Mouse (Mus musculus) midbrain, embryonic 11.5 days (tissue): ENCODE measurements around the gene Ddr1. TPM values are rescaled to one million over a fixed set of nuclear protein-coding genes. Genes with fewer than 3 reads are reported as not detected.
A peak's percentile ranks its signal among the peaks of the same experiment; 100 is the strongest.

ENCODE experiments used
- ATAC-seq: fragments of 200-750 bp; cut with Nextera tagmentation; 2 replicates; pipeline ENCODE4 v1.8.0; 2017; ENCODE audit warnings: moderate TSS enrichment, moderate library complexity; ENCODE audit not compliant: low FRiP score
- DNase-seq: peaks from one replicate; pipeline ENCODE4 v3.0.0; 2015; ENCODE audit warnings: low spot score; ENCODE audit errors: missing footprints
- H3K27ac ChIP-seq: fragments of 300-500 bp; sonication (generic); 2 replicates; pipeline ENCODE4 v1.5.1; 2014; ENCODE audit warnings: low read depth, low read length
- H3K27me3 ChIP-seq: fragments of 300-500 bp; sonication (generic); 2 replicates; pipeline ENCODE4 v1.6.1; 2014; ENCODE audit warnings: mild to moderate bottlenecking, low read length, moderate library complexity, mixed read lengths; ENCODE audit not compliant: control insufficient read depth, insufficient read depth
- H3K36me3 ChIP-seq: fragments of 300-500 bp; sonication (generic); 2 replicates; pipeline ENCODE4 v1.6.1; 2014; ENCODE audit warnings: mild to moderate bottlenecking, low read length, moderate library complexity, mixed read lengths; ENCODE audit not compliant: control insufficient read depth, insufficient read depth
- H3K4me1 ChIP-seq: fragments of 300-500 bp; sonication (generic); 2 replicates; pipeline ENCODE4 v1.6.1; 2014; ENCODE audit warnings: low read length; ENCODE audit not compliant: control insufficient read depth, insufficient read depth
- H3K4me2 ChIP-seq: fragments of 300-500 bp; sonication (generic); 2 replicates; pipeline ENCODE4 v1.6.1; 2014; ENCODE audit warnings: mild to moderate bottlenecking, moderate library complexity
- H3K4me3 ChIP-seq: fragments of 300-500 bp; sonication (generic); 2 replicates; pipeline ENCODE4 v1.5.1; 2014; ENCODE audit warnings: low read depth, low read length
- H3K9ac ChIP-seq: fragments of 300-500 bp; sonication (generic); 2 replicates; pipeline ENCODE4 v1.6.1; 2014; ENCODE audit warnings: low read length
- H3K9me3 ChIP-seq: fragments of 300-500 bp; sonication (generic); 2 replicates; pipeline ENCODE4 v1.6.1; 2016; ENCODE audit warnings: low read length; ENCODE audit not compliant: control insufficient read depth
- WGBS: fragments of 180-500 bp; shearing (Covaris S2); extraction: QIAGEN DNeasy Blood & Tissue Kit; methylation state at CpG from one replicate; pipeline ENCODE4 v1.1.7; 2014; 5-methylcytosine and 5-hydroxymethylcytosine counted together
- polyA plus RNA-seq: library from polyadenylated mRNA; unstranded; fragments of >200 nt; fragmentation: Nextera tagmentation; extraction: Ambion mirVana; gene quantifications from 2 replicates; pipeline ENCODE4 v1.2.1, GENCODE M21; 2014

Ddr1 gene
- polyA plus RNA-seq, 1 experiment from 2014 or later: 92.1 TPM

DNA sequence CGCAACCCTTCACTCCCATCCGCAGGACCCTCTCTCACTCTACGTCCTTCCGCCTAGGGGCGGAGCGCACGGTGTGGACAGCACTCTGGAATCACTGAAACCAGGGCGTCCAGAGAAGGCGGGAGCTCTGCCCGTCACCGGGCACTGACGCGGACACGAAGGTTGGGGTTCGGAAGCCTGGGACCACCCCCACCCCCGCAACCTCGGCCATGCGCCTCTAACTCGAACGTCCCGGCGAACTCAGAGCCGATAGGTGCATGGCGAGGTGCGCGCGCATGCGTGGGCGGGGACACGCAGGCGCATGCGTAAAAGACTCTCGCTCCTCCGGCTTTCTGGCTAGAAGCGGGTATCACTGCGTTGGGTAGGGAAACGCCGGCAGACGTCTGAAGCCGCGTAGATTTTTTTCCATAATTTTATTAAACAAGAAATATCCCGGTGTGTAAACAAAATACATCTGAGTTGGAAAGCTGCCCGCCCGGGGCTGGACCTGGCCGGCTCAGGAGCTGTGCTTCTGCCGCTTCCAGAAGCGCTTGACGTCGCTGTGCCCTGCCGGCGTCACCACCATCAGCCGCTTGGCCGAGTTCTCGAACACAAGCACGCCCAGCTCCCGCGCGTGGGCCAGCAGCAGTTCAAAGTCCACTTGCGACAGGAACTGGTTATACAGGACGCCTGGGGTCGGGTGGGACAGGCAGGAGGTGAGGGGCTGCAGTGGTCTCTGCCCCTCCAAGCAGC, 36.9 kb downstream of the Ddr1 start, which contains the start of gene Vars2:
Gene Vars2, minus strand, starts transcription at position 259 of the 732 bp plus-strand sequence.
- peak within 1 kb of the TSS; percentile 84 for H3K9ac ChIP-seq
- H3K27me3 ChIP-seq: no peaks in the 10 kb centered on the region
- peak within 1 kb of the TSS; percentile 95 for H3K4me2 ChIP-seq
- H3K4me1 ChIP-seq: peaks cover 9% of the 10 kb centered on the region
- DNase-seq (peak; percentile 100), ATAC-seq (peak; percentile 91)
- H3K9me3 ChIP-seq: no peaks in the 10 kb centered on the region
- H3K27ac ChIP-seq: peak within 1 kb of the TSS; percentile 82
- H3K4me3 ChIP-seq: peak within 1 kb of the TSS; percentile 67
- peaks cover 3% of the 10 kb centered on the region for H3K36me3 ChIP-seq
- whole genome bisulfite sequencing: under 1% methylated on average over 61 of the region's 61 CpGs

GRCm38 (mm10) chr17:35666851-35667256, 37.6 kb downstream of the Ddr1 start:
- Histone ChIP-seq H3K4me3 (peak overlapping the region; percentile 67), H3K27me3 (no peaks in the 10 kb centered on the region), H3K27ac (peak overlapping the region; percentile 82), H3K36me3 (peaks cover 3% of the 10 kb centered on the region), H3K9ac (peak overlapping the region; percentile 84), H3K4me1 (peaks cover 9% of the 10 kb centered on the region), H3K9me3 (no peaks in the 10 kb centered on the region), H3K4me2 (peak overlapping the region; percentile 95)
- WGBS: 5% methylated on average over 13 of the region's 13 CpGs
- no peak for DNase-seq
- ATAC-seq: no peak; the same call in none of the 2 replicates

DNA sequence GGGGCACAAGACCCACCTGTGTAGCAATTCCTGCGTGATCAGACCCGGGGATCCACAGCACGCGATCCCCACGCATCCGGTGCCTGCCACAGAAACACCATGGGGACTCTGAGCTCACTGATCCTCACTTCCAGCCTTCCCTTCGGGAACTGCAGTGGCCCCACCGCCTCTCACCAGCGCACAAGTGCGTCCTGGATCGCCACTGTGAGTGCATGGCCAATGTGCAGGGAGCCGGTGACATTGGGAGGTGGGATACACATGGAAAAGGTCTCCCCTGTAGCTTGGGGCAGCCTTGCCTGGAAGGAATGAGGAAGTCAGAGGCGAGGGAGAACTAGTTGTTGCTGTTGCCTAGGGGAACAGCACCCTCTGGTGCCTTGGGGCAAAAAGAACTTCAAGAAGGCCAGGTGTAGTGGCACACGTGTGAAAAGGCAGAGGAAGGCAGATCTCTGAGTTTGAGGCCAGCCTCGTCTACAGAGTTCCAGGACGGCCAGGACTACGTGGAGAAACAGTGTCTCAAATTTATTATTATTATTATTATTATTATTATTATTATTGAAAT, 38.4 kb downstream of the Ddr1 start:
- Histone ChIP-seq H3K4me2 (peak overlapping the region; percentile 95; the same call in 1 of the 2 replicates), H3K36me3 (peaks cover 3% of the 10 kb centered on the region), H3K9ac (no peak overlapping the region), H3K27ac (no peak overlapping the region), H3K27me3 (no peaks in the 10 kb centered on the region), H3K4me1 (peaks cover 9% of the 10 kb centered on the region), H3K4me3 (no peak overlapping the region), H3K9me3 (no peaks in the 10 kb centered on the region)
- DNase-seq: no peak
- no peak for ATAC-seq
- 85% methylated on average over 17 of the region's 17 CpGs for WGBS

- 77% methylated on average over 2 of the region's 2 CpGs for WGBS
- Histone ChIP-seq H3K4me3 (no peak overlapping the region), H3K9me3 (no peaks in the 10 kb centered on the region), H3K4me1 (no peaks in the 10 kb centered on the region), H3K4me2 (no peak overlapping the region), H3K9ac (no peak overlapping the region), H3K27ac (no peak overlapping the region), H3K27me3 (no peaks in the 10 kb centered on the region), H3K36me3 (peaks cover 3% of the 10 kb centered on the region)
- DNase-seq (no peak), ATAC-seq (no peak)
These were observed 51.3 kb downstream of the Ddr1 start for GRCm38 (mm10) chr17:35653086-35653485.

GRCm38 (mm10) chr17:35649429-35649828, 55.0 kb downstream of the Ddr1 start:
- Histone ChIP-seq H3K9me3 (no peaks in the 10 kb centered on the region), H3K4me1 (no peaks in the 10 kb centered on the region), H3K27ac (no peak overlapping the region), H3K9ac (no peak overlapping the region), H3K4me3 (no peak overlapping the region), H3K36me3 (no peaks in the 10 kb centered on the region), H3K27me3 (no peaks in the 10 kb centered on the region), H3K4me2 (no peak overlapping the region)
- whole genome bisulfite sequencing: 74% methylated on average over 2 of the region's 2 CpGs
- DNase-seq (no peak), ATAC-seq (no peak)

DNA sequence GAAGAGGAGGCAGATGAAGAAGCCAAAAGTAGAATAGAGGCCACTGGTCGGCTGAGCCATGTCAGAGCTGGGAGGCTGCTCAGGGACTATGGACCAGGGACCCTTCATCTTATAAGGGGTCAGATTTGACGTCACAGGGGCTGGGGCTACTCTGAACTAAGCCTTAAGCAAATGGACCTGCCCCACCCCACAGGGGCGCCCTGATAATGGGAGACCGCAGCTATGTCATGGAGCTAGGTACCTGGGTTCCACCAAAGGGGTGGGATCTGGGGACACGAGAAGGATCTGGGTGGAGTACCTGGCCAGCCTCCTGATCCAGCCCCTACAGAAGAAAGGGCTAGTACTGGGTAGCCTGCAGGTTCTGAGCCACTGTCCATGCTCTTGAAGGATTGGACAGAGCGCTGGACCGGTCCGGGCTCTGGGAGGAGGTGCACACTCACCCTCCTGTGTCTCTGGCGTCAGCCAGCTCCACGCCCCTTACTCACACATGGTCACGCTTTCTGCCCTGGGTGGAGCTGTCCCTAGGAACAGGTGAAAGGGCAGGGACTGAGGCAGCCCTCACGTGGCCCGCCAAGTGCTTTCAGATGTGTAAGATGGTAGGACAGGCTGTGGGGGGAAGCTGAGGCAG, 60.7 kb downstream of the Ddr1 start, which contains the start of gene Mucl3:
Gene Mucl3, minus strand, starts transcription at position 87 of the 628 bp plus-strand sequence.
- DNase-seq: no peak
- H3K4me1 ChIP-seq: no peaks in the 10 kb centered on the region
- H3K36me3 ChIP-seq: no peaks in the 10 kb centered on the region
- no peaks in the 10 kb centered on the region for H3K27me3 ChIP-seq
- WGBS: 77% methylated on average over 13 of the region's 13 CpGs
- H3K4me2 ChIP-seq: no peak within 1 kb of the TSS
- no peak within 1 kb of the TSS for H3K9ac ChIP-seq
- no peaks in the 10 kb centered on the region for H3K9me3 ChIP-seq
- no peak within 1 kb of the TSS for H3K27ac ChIP-seq
- ATAC-seq: no peak
- H3K4me3 ChIP-seq: no peak within 1 kb of the TSS

GRCm38 (mm10) chr17:35639352-35639751, 65.1 kb downstream of the Ddr1 start:
- 84% methylated on average over 6 of the region's 6 CpGs for WGBS
- H3K4me1 ChIP-seq: no peaks in the 10 kb centered on the region
- DNase-seq: no peak
- ATAC-seq: no peak
- H3K4me3 ChIP-seq: no peak overlapping the region
- no peak overlapping the region for H3K4me2 ChIP-seq
- H3K36me3 ChIP-seq: no peaks in the 10 kb centered on the region
- no peaks in the 10 kb centered on the region for H3K9me3 ChIP-seq
- no peaks in the 10 kb centered on the region for H3K27me3 ChIP-seq
- H3K9ac ChIP-seq: no peak overlapping the region
- H3K27ac ChIP-seq: no peak overlapping the region

DNA sequence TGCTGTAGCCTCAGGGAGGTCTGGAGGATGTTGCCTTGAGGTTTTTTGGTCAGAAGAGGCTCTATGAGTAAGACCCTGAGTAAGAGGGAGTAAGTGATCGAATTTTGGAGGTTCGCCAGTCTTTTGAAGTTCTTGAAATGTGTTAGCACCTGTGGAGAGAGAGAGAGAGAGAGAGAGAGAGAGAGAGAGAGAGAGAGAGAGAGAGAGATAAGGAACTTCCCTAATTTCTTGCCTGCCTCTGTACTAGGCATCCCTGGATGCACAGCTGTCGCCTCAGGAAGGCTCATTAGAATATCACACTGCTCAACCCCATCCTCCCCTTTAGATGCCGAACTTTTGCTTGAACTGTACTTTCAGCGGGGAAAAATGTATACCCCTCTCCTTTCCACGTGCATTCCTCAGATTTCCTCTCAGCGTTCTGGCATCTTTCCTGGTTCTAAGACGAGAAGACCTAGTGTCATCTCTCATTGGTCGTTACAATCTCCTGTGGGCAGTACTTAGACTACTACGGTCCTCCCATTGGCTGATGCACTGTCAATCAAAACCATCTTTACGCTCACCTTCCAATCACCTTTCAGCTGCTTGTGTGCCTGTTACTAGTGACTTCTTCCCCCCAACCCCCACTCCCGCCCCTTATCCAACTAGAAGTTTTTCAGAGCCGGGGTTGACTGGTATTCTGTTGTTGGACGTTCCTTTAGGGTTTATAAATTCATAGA, 65.8 kb downstream of the Ddr1 start:
- peak; percentile 93 for DNase-seq
- WGBS: 26% methylated on average over 14 of the region's 14 CpGs
- no peaks in the 10 kb centered on the region for H3K27me3 ChIP-seq
- ATAC-seq: peak; percentile 83
- H3K9me3 ChIP-seq: no peaks in the 10 kb centered on the region
- H3K4me3 ChIP-seq: no peak overlapping the region
- no peak overlapping the region for H3K27ac ChIP-seq
- H3K4me1 ChIP-seq: no peaks in the 10 kb centered on the region
- H3K9ac ChIP-seq: no peak overlapping the region
- H3K36me3 ChIP-seq: no peaks in the 10 kb centered on the region
- H3K4me2 ChIP-seq: 0 out of 2 replicates have a peak overlapping the region, but pooled peaks have one; percentile 1
